Mouse (Mus musculus) cortical plate, adult 2 months (tissue): ENCODE results near the gene Smim15. TPM values are rescaled to one million over a fixed set of nuclear protein-coding genes. Genes with fewer than 3 reads are reported as not detected.

Experiments
- H3K27ac ChIP-seq: fragments of 200-500 bp; 2 replicates; pipeline ENCODE4 v1.5.1; 2012; ENCODE audit warnings: low read length, control low read depth, inconsistent platforms; ENCODE audit not compliant: insufficient read depth
- H3K4me1 ChIP-seq: fragments of 200-500 bp; 2 replicates; pipeline ENCODE4 v1.6.1; 2011; ENCODE audit warnings: low read length; ENCODE audit not compliant: control insufficient read depth, insufficient read depth
- H3K4me3 ChIP-seq: fragments of 200-500 bp; 2 replicates; pipeline ENCODE4 v1.5.1; 2011; ENCODE audit warnings: mild to moderate bottlenecking, low read length, control low read depth; ENCODE audit not compliant: insufficient read depth
- CTCF ChIP-seq: fragments of 200-500 bp; IDR thresholded peaks from 2 replicates; pipeline ENCODE4 v1.5.1; 2011; ENCODE audit warnings: mild to moderate bottlenecking, control low read depth, low read length; ENCODE audit not compliant: insufficient read depth; ENCODE audit errors: extremely low read depth
- POLR2A ChIP-seq: fragments of 200-500 bp; IDR thresholded peaks from 2 replicates; pipeline ENCODE4 v1.6.1; 2011; ENCODE audit warnings: mild to moderate bottlenecking, low read length, control low read depth; ENCODE audit not compliant: insufficient read depth; ENCODE audit errors: extremely low read depth
- polyA plus RNA-seq: library from polyadenylated mRNA; depleted of rRNA; stranded (reverse); fragments of >200 nt; gene quantifications from 2 replicates; pipeline ENCODE4 v1.2.3, GENCODE M21; 2012; rRNA removed

The Smim15 gene
- polyA plus RNA-seq, 1 experiment = 50.3 TPM

GRCm38 (mm10) chr13:108086036-108086435 lies 41.8 kb downstream of the Smim15 start:
- TF ChIP-seq POLR2A (no peak), CTCF (no peak)
- H3K4me1 ChIP-seq = no peaks in the 10 kb centered on the region
- no peak overlapping the region for H3K27ac ChIP-seq
- no peak overlapping the region for H3K4me3 ChIP-seq

GRCm38 (mm10) chr13:108086724-108087123 lies 42.5 kb downstream of the Smim15 start:
- Histone ChIP-seq H3K4me1 (no peaks in the 10 kb centered on the region), H3K4me3 (no peak overlapping the region), H3K27ac (no peak overlapping the region)
- TF ChIP-seq POLR2A = no peak
- TF ChIP-seq CTCF = no peak

- no peak for TF ChIP-seq CTCF
- no peak for TF ChIP-seq POLR2A
- H3K27ac ChIP-seq = no peak overlapping the region
- no peaks in the 10 kb centered on the region for H3K4me1 ChIP-seq
- H3K4me3 ChIP-seq = no peak overlapping the region
Observed at GRCm38 (mm10) chr13:108092290-108092689, 48.0 kb downstream of the Smim15 start.

- no peak for TF ChIP-seq POLR2A
- no peak for TF ChIP-seq CTCF
- H3K27ac ChIP-seq = no peak overlapping the region
- no peaks in the 10 kb centered on the region for H3K4me1 ChIP-seq
- no peak overlapping the region for H3K4me3 ChIP-seq
Observed at GRCm38 (mm10) chr13:108094681-108095080, 50.4 kb downstream of the Smim15 start.

GRCm38 (mm10) chr13:108095617-108096016 lies 51.4 kb downstream of the Smim15 start:
- H3K4me3 ChIP-seq = no peak overlapping the region
- no peak overlapping the region for H3K27ac ChIP-seq
- TF ChIP-seq CTCF (no peak), POLR2A (no peak)
- no peaks in the 10 kb centered on the region for H3K4me1 ChIP-seq

- TF ChIP-seq POLR2A (no peak), CTCF (no peak)
- Histone ChIP-seq H3K4me1 (no peaks in the 10 kb centered on the region), H3K4me3 (no peak overlapping the region), H3K27ac (no peak overlapping the region)
Observed at GRCm38 (mm10) chr13:108096446-108096845, 52.2 kb downstream of the Smim15 start.

Other genes starting within 250 kb of the Smim15 start
- gene Ndufaf2, start 114.2 kb downstream of the Smim15 start, polyA plus RNA-seq = 38.6 and 38.7 TPM in 2 replicates
- 12.7 and 13.0 TPM in 2 replicates for gene Ercc8, start 114.3 kb downstream of the Smim15 start, polyA plus RNA-seq
- 10.4 and 11.9 TPM in 2 replicates for gene Elovl7, start 170.0 kb downstream of the Smim15 start, polyA plus RNA-seq